Mouse (Mus musculus) lung, postnatal 0 days (tissue): ENCODE data around the gene Gtf2f1. TPM values are rescaled to one million over a fixed set of nuclear protein-coding genes. Genes with fewer than 3 reads are reported as not detected.

Experiments used
- ATAC-seq: fragments of 200-750 bp; cut with Nextera tagmentation; 2 replicates; pipeline ENCODE4 v1.8.0; 2017; ENCODE audit warnings: moderate library complexity
- DNase-seq: peaks from one replicate; pipeline ENCODE4 v3.0.0-alpha.2; 2016; ENCODE audit warnings: low spot score
- H3K27ac ChIP-seq: fragments of 300-500 bp; sonication (generic); 2 replicates; pipeline ENCODE4 v1.5.1; 2014; ENCODE audit warnings: antibody characterized with exemption, mild to moderate bottlenecking, low read length, mixed read lengths
- H3K27me3 ChIP-seq: fragments of 300-500 bp; sonication (generic); replicated peaks from 2 replicates; pipeline ENCODE4 v1.6.1; 2014; ENCODE audit warnings: low read length, mixed read lengths; ENCODE audit not compliant: insufficient read depth
- H3K36me3 ChIP-seq: fragments of 300-500 bp; sonication (generic); 2 replicates; pipeline ENCODE4 v1.6.1; 2014; ENCODE audit warnings: low read length, mixed read lengths; ENCODE audit not compliant: insufficient read depth
- H3K4me1 ChIP-seq: fragments of 300-500 bp; sonication (generic); 2 replicates; pipeline ENCODE4 v1.6.1; 2014; ENCODE audit warnings: antibody characterized with exemption, low read depth, low read length, mixed read lengths; ENCODE audit not compliant: insufficient read depth
- H3K4me2 ChIP-seq: fragments of 300-500 bp; sonication (generic); replicated peaks from 2 replicates; pipeline ENCODE4 v1.6.1; 2014; ENCODE audit warnings: low read depth, mild to moderate bottlenecking, low read length, moderate library complexity, mixed read lengths
- H3K4me3 ChIP-seq: fragments of 300-500 bp; sonication (generic); 2 replicates; pipeline ENCODE4 v1.5.1; 2014; ENCODE audit warnings: low read depth, low read length
- H3K9ac ChIP-seq: fragments of 300-500 bp; sonication (generic); replicated peaks from 2 replicates; pipeline ENCODE4 v1.6.1; 2014; ENCODE audit warnings: low read depth, mild to moderate bottlenecking
- H3K9me3 ChIP-seq: fragments of 300-500 bp; sonication (generic); 2 replicates; pipeline ENCODE4 v1.6.1; 2016; ENCODE audit warnings: low read length, mixed read lengths
- CTCF ChIP-seq: IDR thresholded peaks from 2 replicates; pipeline ENCODE4 v1.5.1; 2016; ENCODE audit warnings: antibody characterized with exemption, mild to moderate bottlenecking
- EP300 ChIP-seq: IDR thresholded peaks from 2 replicates; pipeline ENCODE4 v1.6.1; 2016; ENCODE audit warnings: antibody characterized with exemption, mild to moderate bottlenecking, control low read depth
- WGBS: fragments of 180-500 bp; shearing (Covaris S2); extraction: QIAGEN DNeasy Blood & Tissue Kit; methylation state at CpG from one replicate; pipeline ENCODE4 v1.1.7; 2014; 5-methylcytosine and 5-hydroxymethylcytosine counted together
- polyA plus RNA-seq: library from polyadenylated mRNA; unstranded; fragments of >200 nt; fragmentation: Nextera tagmentation; extraction: Ambion mirVana; gene quantifications from 2 replicates; pipeline ENCODE4 v1.2.1, GENCODE M21; 2015

The Gtf2f1 gene
- polyA plus RNA-seq, 1 experiment from 2014 or later: 37.0 TPM

DNA sequence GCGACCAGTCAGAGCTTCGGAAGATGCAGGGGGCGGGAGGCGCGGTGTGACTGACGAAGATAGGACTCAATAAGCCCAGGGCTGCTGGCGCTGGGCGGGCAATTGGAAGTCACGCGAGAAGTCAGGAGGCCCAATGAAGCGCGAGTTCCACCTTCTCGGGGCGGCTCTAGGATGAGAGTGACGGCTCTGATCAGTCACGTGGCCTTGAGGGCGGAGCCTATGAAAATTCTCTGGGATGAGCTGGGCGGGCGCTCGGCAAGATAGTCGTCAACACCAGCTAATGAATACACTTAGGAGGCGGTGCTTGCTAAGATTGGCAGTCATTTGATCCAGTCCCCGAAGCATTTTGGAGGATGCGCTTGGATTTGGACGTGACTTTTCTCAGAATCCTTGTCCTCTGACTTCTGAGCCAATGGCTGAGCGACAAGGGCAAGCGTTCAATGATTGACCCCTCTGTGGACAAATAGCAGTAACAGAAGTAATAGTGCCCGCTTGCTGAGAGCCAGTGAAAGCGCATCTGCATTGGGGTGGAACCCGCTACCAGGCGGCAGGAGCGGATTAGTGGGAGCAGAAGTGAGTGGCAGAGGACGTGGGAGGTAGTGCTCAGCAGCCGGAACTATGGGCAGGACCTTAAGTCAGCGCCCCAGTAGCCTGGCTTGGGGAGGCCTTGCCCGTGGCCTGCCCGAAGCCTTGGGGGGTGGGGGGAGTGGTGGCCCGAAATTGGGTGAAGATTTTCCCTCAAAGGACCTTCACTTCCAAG lies 20.8 kb upstream of the Gtf2f1 start:
- TF ChIP-seq EP300 (peak; percentile 53; the same call in 1 of the 2 replicates), CTCF (peak; percentile 41; the same call in 1 of the 2 replicates)
- H3K36me3 ChIP-seq: 0 out of 2 replicates have a peak, but pooled peaks cover 5% of the 10 kb centered on the region
- DNase-seq: peak; percentile 100
- no peaks in the 10 kb centered on the region for H3K9me3 ChIP-seq
- H3K27me3 ChIP-seq: no peaks in the 10 kb centered on the region
- H3K4me1 ChIP-seq: peaks cover 13% of the 10 kb centered on the region; the same call in 1 of the 2 replicates
- peak overlapping the region; percentile 85 for H3K4me2 ChIP-seq
- peak overlapping the region; percentile 36; the same call in 1 of the 2 replicates for H3K9ac ChIP-seq
- WGBS: 0% methylated on average over 38 of the region's 38 CpGs
- peak; percentile 95 for ATAC-seq
- peak overlapping the region; percentile 4; the same call in 1 of the 2 replicates for H3K4me3 ChIP-seq
- H3K27ac ChIP-seq: peak overlapping the region; percentile 81

DNA sequence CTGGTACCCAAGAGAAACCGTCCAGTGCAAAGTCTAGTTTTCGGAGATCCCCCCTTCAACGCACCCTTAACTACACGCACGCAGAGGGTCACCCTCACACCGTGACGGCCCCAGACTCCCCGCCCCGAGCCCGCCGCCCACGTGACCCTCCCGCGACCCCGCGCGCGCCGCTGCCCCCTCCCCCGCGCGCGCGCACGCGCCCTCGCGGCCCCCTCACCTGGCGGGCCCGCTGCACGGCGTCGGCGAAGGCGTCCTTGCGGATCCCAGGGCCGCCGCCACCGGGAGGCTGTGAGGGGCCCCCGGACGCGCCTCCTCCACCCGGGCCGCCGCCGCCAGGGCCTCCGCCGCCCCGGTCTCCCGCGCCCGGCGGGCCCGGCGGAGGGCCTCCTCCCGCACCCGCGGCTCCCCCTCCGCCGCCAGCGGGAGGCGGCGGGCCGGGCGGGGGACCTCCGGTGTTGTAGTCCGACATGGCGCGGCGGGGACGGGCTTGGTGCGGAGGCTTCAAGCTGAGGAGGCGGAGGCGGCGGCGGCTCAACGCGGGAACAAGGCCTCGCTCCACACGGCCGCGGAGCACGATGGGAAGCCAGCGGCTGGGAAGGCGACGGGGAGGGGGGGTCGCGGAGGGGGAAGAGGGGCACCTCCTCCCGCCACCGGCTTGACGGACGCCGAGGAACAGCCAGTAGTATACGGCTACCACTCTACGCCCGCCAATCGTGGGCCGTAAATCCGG lies 20.0 kb upstream of the Gtf2f1 start, which contains the start of gene Khsrp:
Khsrp (minus strand) TSS at position 592 of the 730 bp plus-strand sequence.
- ATAC-seq (no peak), DNase-seq (peak; percentile 30)
- peak within 1 kb of the TSS; percentile 97 for H3K9ac ChIP-seq
- H3K9me3 ChIP-seq: no peaks in the 10 kb centered on the region
- H3K27me3 ChIP-seq: no peaks in the 10 kb centered on the region
- peak within 1 kb of the TSS; percentile 96 for H3K4me3 ChIP-seq
- H3K27ac ChIP-seq: peak within 1 kb of the TSS; percentile 89
- H3K4me2 ChIP-seq: peak within 1 kb of the TSS; percentile 85
- 0 out of 2 replicates have a peak, but pooled peaks cover 5% of the 10 kb centered on the region for H3K36me3 ChIP-seq
- peaks cover 13% of the 10 kb centered on the region; the same call in 1 of the 2 replicates for H3K4me1 ChIP-seq
- WGBS: 2% methylated on average over 27 of the region's 99 CpGs
- no peak for TF ChIP-seq EP300
- TF ChIP-seq CTCF: no peak

DNA sequence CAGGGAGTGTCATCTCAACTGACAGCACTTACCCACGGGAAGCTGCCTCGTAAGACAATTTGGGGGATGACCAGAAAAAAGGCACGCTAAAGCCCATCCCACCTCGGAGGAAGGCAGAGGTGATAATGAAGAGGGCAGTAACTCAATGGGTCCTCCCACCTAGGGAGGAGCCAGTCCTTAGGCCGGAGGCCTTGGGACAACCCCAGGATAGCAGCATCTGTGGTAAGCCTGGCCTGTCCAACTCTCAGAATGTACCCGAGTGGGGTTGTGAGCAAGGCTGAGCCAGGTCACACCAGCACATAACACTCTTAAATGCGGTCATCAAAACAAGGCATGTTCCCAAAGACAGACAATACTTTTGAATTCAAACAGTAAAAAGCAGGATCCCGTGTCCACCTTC lies 18.6 kb upstream of the Gtf2f1 start:
- Histone ChIP-seq H3K27ac (no peak overlapping the region), H3K4me3 (0 out of 2 replicates have a peak overlapping the region, but pooled peaks have one; percentile 12), H3K36me3 (peaks cover 19% of the 10 kb centered on the region), H3K27me3 (no peaks in the 10 kb centered on the region), H3K9ac (peak overlapping the region; percentile 97; the same call in 1 of the 2 replicates), H3K9me3 (no peaks in the 10 kb centered on the region), H3K4me1 (peaks cover 13% of the 10 kb centered on the region; the same call in 1 of the 2 replicates), H3K4me2 (peak overlapping the region; percentile 85)
- ATAC-seq (no peak), DNase-seq (peak; percentile 13)
- TF ChIP-seq EP300: no peak
- no peak for TF ChIP-seq CTCF
- 23% methylated on average over 8 of the region's 8 CpGs for WGBS

DNA sequence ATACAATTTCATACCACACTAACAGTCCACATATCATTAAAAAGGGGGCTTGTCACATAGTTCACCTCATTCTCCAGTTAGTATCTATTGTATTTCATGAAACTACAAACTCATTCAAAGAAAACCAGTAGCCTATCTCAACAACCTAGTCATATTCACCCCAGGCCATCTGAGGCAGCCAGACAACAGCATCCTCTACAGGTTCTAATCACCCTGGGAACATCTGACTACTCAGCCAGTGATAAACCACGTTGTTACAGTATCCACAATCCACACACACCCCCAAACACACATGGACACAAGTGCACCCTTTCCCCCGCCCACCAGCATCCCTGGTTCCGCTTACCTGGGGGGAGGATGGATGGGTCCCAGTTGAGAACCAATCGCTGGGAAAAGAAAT lies 16.4 kb upstream of the Gtf2f1 start:
- H3K27me3 ChIP-seq: no peaks in the 10 kb centered on the region
- no peak for ATAC-seq
- H3K4me1 ChIP-seq: peaks cover 13% of the 10 kb centered on the region; the same call in 1 of the 2 replicates
- no peak overlapping the region for H3K4me2 ChIP-seq
- TF ChIP-seq EP300 (no peak), CTCF (no peak)
- no peak overlapping the region for H3K9ac ChIP-seq
- WGBS: 82% methylated on average over 4 of the region's 4 CpGs
- H3K4me3 ChIP-seq: no peak overlapping the region
- no peak overlapping the region for H3K27ac ChIP-seq
- DNase-seq: no peak
- no peaks in the 10 kb centered on the region for H3K9me3 ChIP-seq
- peaks cover 39% of the 10 kb centered on the region for H3K36me3 ChIP-seq

DNA sequence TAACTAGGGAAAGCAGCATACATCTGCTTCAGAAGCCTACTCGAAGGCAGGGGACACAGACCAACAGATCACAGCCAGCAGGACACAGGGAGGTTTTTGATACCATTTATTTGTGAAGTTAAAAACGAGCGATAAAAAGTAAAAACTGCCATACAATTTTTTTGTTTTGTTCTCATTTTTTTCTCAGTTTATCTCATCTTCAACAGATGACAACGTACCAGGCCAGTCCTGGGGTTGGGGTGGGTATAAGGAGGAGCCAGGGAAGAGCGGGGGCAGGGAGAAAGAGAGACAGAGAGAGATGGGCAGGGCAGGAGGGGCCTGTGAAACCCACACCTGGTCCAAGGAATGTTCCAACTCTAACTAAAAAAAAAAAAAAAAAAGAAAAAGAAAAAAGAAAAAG lies 9.9 kb upstream of the Gtf2f1 start:
- Histone ChIP-seq H3K27ac (no peak overlapping the region), H3K4me2 (no peak overlapping the region), H3K4me1 (no peaks in the 10 kb centered on the region), H3K27me3 (no peaks in the 10 kb centered on the region), H3K9me3 (no peaks in the 10 kb centered on the region), H3K4me3 (no peak overlapping the region), H3K9ac (no peak overlapping the region), H3K36me3 (peaks cover 43% of the 10 kb centered on the region)
- DNase-seq (no peak), ATAC-seq (no peak)
- TF ChIP-seq CTCF (no peak), EP300 (no peak)
- 87% methylated on average over 5 of the region's 5 CpGs for WGBS

DNA sequence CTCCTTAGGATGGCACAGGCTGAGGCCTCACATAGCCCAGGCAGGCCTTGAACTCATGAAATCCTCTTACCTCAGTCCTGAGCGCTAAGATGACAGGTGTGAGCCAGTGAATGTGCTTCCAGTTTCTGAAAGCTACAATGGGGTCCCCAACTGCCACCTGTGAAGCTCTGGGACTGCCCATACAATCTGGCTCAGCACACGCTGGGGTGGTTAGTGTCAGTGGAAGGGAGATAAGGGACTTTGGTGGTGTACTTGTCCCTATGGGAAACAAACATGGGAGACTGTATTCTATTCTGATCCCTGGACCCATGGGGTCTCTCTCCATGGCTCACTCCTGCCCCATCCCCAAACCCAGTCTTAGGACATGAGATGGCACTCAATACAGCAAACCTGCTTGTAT lies 8.6 kb upstream of the Gtf2f1 start:
- H3K36me3 ChIP-seq: peaks cover 31% of the 10 kb centered on the region
- 81% methylated on average over 2 of the region's 2 CpGs for WGBS
- TF ChIP-seq EP300: no peak
- no peak for TF ChIP-seq CTCF
- no peaks in the 10 kb centered on the region for H3K27me3 ChIP-seq
- H3K9me3 ChIP-seq: no peaks in the 10 kb centered on the region
- DNase-seq (no peak), ATAC-seq (no peak)
- H3K4me1 ChIP-seq: no peaks in the 10 kb centered on the region
- H3K4me2 ChIP-seq: no peak overlapping the region
- no peak overlapping the region for H3K9ac ChIP-seq
- no peak overlapping the region for H3K27ac ChIP-seq
- no peak overlapping the region for H3K4me3 ChIP-seq
